Mouse (Mus musculus) forebrain, postnatal 0 days (tissue): Measurements from ENCODE around the gene Exosc9. TPM values are rescaled to one million over a fixed set of nuclear protein-coding genes. Genes with fewer than 3 reads are reported as not detected.

Experiments
- ATAC-seq: fragments of 200-750 bp; cut with Nextera tagmentation; 2 replicates; pipeline ENCODE4 v1.8.0; 2017; ENCODE audit warnings: mild to moderate bottlenecking, moderate library complexity
- DNase-seq: peaks from one replicate; pipeline ENCODE4 v3.0.0-alpha.2; 2015
- H3K27ac ChIP-seq: fragments of 300-500 bp; sonication (generic); 2 replicates; pipeline ENCODE4 v1.5.1; 2014; ENCODE audit warnings: low read depth, mild to moderate bottlenecking, antibody characterized with exemption, low read length, moderate library complexity, mixed read lengths
- H3K27me3 ChIP-seq: fragments of 300-500 bp; sonication (generic); 2 replicates; pipeline ENCODE4 v1.6.1; 2014; ENCODE audit warnings: mild to moderate bottlenecking, low read length, mixed read lengths; ENCODE audit not compliant: insufficient read depth
- H3K36me3 ChIP-seq: fragments of 300-500 bp; sonication (generic); 2 replicates; pipeline ENCODE4 v1.6.1; 2014; ENCODE audit warnings: mild to moderate bottlenecking, moderate library complexity; ENCODE audit not compliant: insufficient read depth
- H3K4me1 ChIP-seq: fragments of 300-500 bp; sonication (generic); 2 replicates; pipeline ENCODE4 v1.6.1; 2014; ENCODE audit warnings: antibody characterized with exemption; ENCODE audit not compliant: insufficient read depth
- H3K4me2 ChIP-seq: fragments of 300-500 bp; sonication (generic); 2 replicates; pipeline ENCODE4 v1.6.1; 2014; ENCODE audit warnings: low read depth, mild to moderate bottlenecking, moderate library complexity
- H3K4me3 ChIP-seq: fragments of 300-500 bp; sonication (generic); 2 replicates; pipeline ENCODE4 v1.5.1; 2014; ENCODE audit warnings: low read depth, low read length, mixed read lengths
- H3K9ac ChIP-seq: fragments of 300-500 bp; sonication (generic); 2 replicates; pipeline ENCODE4 v1.6.1; 2014; ENCODE audit warnings: mild to moderate bottlenecking
- H3K9me3 ChIP-seq: fragments of 300-500 bp; sonication (generic); 2 replicates; pipeline ENCODE4 v1.6.1; 2016; ENCODE audit warnings: low read length
- CTCF ChIP-seq: sonication (generic); IDR thresholded peaks from 2 replicates; pipeline ENCODE4 v1.5.1; 2016; ENCODE audit warnings: antibody characterized with exemption, control low read depth, low read depth
- WGBS: fragments of 180-500 bp; shearing (Covaris S2); extraction: QIAGEN DNeasy Blood & Tissue Kit; methylation state at CpG from one replicate; pipeline ENCODE4 v1.1.7; 2014; 5-methylcytosine and 5-hydroxymethylcytosine counted together
- polyA plus RNA-seq: library from polyadenylated mRNA; unstranded; fragments of >200 nt; fragmentation: Nextera tagmentation; extraction: Ambion mirVana; gene quantifications from 2 replicates; pipeline ENCODE4 v1.2.1, GENCODE M21; 2015
- total RNA-seq: library from RNA; depleted of rRNA; stranded (reverse); fragments of >200 nt; gene quantifications from 2 replicates; pipeline ENCODE4 v1.2.3, GENCODE M21; 2014

Exosc9 gene
- total and polyA plus RNA-seq, 2 experiments from 2014 or later, result 76.9 to 78.0 TPM

GRCm38 (mm10) chr3:36551851-36552384, 488 bp upstream of the Exosc9 start:
- peak overlapping the region; percentile 71 for H3K9ac ChIP-seq
- DNase-seq (no peak), ATAC-seq (peak; percentile 56)
- H3K4me3 ChIP-seq, result peak overlapping the region; percentile 78
- peaks cover 14% of the 10 kb centered on the region for H3K4me1 ChIP-seq
- no peak for TF ChIP-seq CTCF
- H3K4me2 ChIP-seq, result peak overlapping the region; percentile 75
- H3K27me3 ChIP-seq, result no peaks in the 10 kb centered on the region
- 8% methylated on average over 12 of the region's 12 CpGs for WGBS
- H3K27ac ChIP-seq, result peak overlapping the region; percentile 78
- peaks cover 21% of the 10 kb centered on the region for H3K36me3 ChIP-seq
- no peaks in the 10 kb centered on the region for H3K9me3 ChIP-seq

DNA sequence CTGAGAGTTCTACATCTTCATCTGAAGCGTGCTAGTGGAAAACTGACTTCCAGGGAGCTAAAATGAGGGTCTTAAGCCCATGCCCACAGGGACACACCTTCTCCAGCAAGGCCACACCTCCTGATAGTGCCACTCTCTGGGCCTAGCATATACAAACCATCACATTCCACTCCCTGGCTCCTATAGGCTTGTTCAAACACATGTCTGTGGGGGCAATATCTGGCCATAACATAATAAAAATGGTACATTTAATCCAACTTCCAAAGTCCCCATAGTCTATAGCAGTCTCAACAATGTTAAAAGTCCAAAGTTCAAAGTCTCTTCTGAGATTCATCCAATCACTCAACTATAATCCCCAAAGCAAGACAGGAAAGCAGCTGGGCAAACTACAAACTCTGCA, 5.2 kb downstream of the Exosc9 start:
- ATAC-seq (no peak), DNase-seq (no peak)
- Histone ChIP-seq H3K4me2 (no peak overlapping the region), H3K27ac (no peak overlapping the region), H3K9me3 (no peaks in the 10 kb centered on the region), H3K36me3 (peaks cover 64% of the 10 kb centered on the region), H3K4me1 (peaks cover 5% of the 10 kb centered on the region; the same call in 1 of the 2 replicates), H3K9ac (no peak overlapping the region), H3K4me3 (no peak overlapping the region), H3K27me3 (no peaks in the 10 kb centered on the region)
- TF ChIP-seq CTCF, result no peak
- 100% methylated on average over 1 of the region's 1 CpGs for WGBS

DNA sequence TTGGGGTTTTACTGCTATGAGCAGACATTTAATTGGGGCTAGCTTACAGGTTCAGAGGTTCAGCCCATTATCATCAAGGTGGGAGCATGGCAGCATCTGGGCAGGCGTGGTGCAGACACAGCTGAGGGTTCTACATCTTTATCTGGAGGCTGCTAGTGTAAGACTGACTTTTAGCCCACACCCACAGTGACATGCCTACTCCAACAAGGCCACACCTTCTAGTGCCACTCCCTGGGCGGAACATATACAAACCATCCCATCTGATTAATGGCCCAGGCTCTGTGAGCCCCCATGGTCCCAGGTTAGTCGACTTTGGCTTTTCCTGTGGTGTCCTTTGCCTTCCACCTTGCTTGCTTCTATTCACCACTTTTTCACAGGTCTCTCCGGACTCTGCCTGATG, 7.2 kb downstream of the Exosc9 start:
- H3K4me1 ChIP-seq, result no peaks in the 10 kb centered on the region
- H3K4me2 ChIP-seq, result no peak overlapping the region
- no peak overlapping the region for H3K4me3 ChIP-seq
- H3K36me3 ChIP-seq, result peaks cover 80% of the 10 kb centered on the region
- no peak overlapping the region for H3K27ac ChIP-seq
- ATAC-seq, result no peak
- no peak overlapping the region for H3K9ac ChIP-seq
- TF ChIP-seq CTCF, result no peak
- no peaks in the 10 kb centered on the region for H3K9me3 ChIP-seq
- 88% methylated on average over 4 of the region's 4 CpGs for WGBS
- H3K27me3 ChIP-seq, result no peaks in the 10 kb centered on the region
- no peak for DNase-seq

DNA sequence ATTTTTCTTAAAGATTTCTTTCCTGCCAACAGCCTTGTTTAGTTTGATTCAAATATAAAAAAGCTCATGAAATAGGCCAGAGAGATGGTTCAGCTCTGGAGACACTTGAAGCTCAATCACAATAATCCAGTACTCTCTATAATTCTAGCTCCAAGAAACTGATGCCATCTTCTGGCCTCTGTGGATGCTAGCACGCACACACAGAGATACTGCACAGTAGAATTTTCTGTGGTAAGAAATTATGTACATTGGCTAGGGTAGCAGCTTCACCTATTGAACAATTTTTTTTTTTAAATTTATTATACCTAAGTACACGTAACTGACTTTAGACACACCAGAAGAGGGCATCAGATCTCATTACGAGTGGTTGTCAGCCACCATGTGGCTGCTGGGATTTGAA, 11.3 kb downstream of the Exosc9 start:
- DNase-seq, result no peak
- no peak for ATAC-seq
- peaks cover 70% of the 10 kb centered on the region for H3K36me3 ChIP-seq
- H3K27ac ChIP-seq, result no peak overlapping the region
- no peaks in the 10 kb centered on the region for H3K4me1 ChIP-seq
- TF ChIP-seq CTCF, result 0 out of 2 replicates have a peak, but pooled peaks have one; percentile 5
- no peak overlapping the region for H3K4me3 ChIP-seq
- H3K27me3 ChIP-seq, result no peaks in the 10 kb centered on the region
- H3K9ac ChIP-seq, result no peak overlapping the region
- H3K4me2 ChIP-seq, result no peak overlapping the region
- 94% methylated on average over 3 of the region's 3 CpGs for WGBS
- H3K9me3 ChIP-seq, result no peaks in the 10 kb centered on the region

DNA sequence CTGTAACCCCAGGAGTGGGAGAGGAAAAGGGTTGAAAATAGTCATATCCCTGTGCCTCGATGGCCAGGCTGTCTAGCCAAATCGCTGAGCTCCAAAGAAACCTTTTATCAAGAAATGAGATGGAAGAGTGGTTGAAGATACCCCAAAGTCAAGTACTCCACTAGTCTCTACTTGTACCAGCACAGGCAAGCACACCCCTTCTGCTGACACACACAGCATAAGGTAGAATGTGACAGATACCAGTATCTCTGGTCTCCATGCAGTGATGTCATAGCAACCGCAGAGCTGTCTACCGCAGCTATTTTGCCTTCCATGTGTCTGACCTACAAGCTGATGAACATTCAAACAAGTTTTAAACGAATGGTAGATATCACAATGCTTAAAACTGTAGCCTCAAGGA, 17.4 kb downstream of the Exosc9 start:
- ATAC-seq (no peak), DNase-seq (no peak)
- H3K36me3 ChIP-seq, result peaks cover 23% of the 10 kb centered on the region
- H3K4me3 ChIP-seq, result no peak overlapping the region
- H3K4me1 ChIP-seq, result 0 out of 2 replicates have a peak, but pooled peaks cover 4% of the 10 kb centered on the region
- WGBS, result 80% methylated on average over 5 of the region's 5 CpGs
- TF ChIP-seq CTCF, result no peak
- H3K4me2 ChIP-seq, result peak overlapping the region; percentile 99; the same call in 1 of the 2 replicates
- H3K9ac ChIP-seq, result no peak overlapping the region
- no peaks in the 10 kb centered on the region for H3K27me3 ChIP-seq
- H3K27ac ChIP-seq, result no peak overlapping the region
- H3K9me3 ChIP-seq, result no peaks in the 10 kb centered on the region

- no peak; the same call in 1 of the 2 replicates for ATAC-seq
Measured at GRCm38 (mm10) chr3:36571361-36571826, 19.0 kb downstream of the Exosc9 start.

DNA sequence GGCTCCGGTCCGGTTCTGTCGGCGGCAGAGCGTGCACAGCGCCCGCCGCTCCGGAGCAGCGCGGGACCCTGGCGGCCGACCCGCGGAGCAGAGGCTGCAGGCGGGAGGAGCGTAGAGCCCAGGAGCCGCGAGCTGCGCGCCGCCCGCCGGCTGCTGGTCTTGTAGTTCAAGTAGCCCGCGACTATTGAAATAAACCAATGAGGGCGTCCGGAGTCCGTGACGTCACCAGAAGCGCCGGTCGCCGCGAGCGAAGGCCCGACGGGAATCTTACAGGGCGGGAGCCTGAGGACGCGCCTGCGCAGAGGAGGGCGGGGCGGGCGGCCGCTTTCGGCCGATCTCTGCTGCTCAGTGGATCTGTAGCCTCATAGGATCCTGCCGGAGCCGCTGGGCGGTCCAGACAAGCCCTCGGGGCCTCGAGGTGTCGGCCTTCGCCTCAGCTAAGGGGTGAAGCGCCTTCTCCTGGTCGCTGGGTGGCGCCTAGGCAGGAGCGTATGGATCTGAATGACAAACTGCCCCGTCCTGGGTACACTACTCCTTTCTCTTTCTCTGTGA, 19.5 kb downstream of the Exosc9 start, which contains the start of gene Ccna2:
Ccna2 (minus strand) TSS at position 324 of the 552 bp plus-strand sequence.
- Histone ChIP-seq H3K27me3 (no peaks in the 10 kb centered on the region), H3K27ac (peak within 1 kb of the TSS; percentile 93), H3K4me2 (peak within 1 kb of the TSS; percentile 99), H3K36me3 (peaks cover 6% of the 10 kb centered on the region; the same call in 1 of the 2 replicates), H3K9ac (peak within 1 kb of the TSS; percentile 75), H3K4me3 (peak within 1 kb of the TSS; percentile 65), H3K9me3 (no peaks in the 10 kb centered on the region), H3K4me1 (0 out of 2 replicates have a peak, but pooled peaks cover 4% of the 10 kb centered on the region)
- peak; percentile 98 for DNase-seq
- WGBS, result 1% methylated on average over 57 of the region's 60 CpGs
- TF ChIP-seq CTCF, result peak; percentile 58
- peak; percentile 99 for ATAC-seq

More at GRCm38 (mm10) chr3:36571361-36571826, 19.0 kb downstream of the Exosc9 start:
- Histone ChIP-seq H3K36me3 (peaks cover 11% of the 10 kb centered on the region), H3K9ac (peak overlapping the region; percentile 41), H3K27me3 (no peaks in the 10 kb centered on the region), H3K4me1 (0 out of 2 replicates have a peak, but pooled peaks cover 4% of the 10 kb centered on the region), H3K9me3 (no peaks in the 10 kb centered on the region), H3K27ac (no peak overlapping the region), H3K4me2 (peak overlapping the region; percentile 99), H3K4me3 (peak overlapping the region; percentile 65)
- DNase-seq, result no peak
- TF ChIP-seq CTCF, result no peak
- under 1% methylated on average over 46 of the region's 46 CpGs for WGBS
